16 mouse cellular contexts compared by ENCODE assay signal in genomic region chr11:97325224-97325623, GRCm38 (mm10). TPM values are rescaled to one million over a fixed set of nuclear protein-coding genes. Genes with fewer than 3 reads are reported as not detected.
A peak's percentile ranks its signal among the peaks of the same experiment; 100 is the strongest.
DNase-seq lines count a peak whose midpoint lies in the region; ATAC-seq and TF ChIP-seq lines count a peak whose summit lies in the region.
"Had no signal": no experiment of that assay in that cellular context is flagged by ENCODE, and none has a peak within 500 bp of the region (broad histone marks: within the 10 kb centered on the region; RNA-seq: fewer than 3 reads in every experiment).

No protein-coding gene starts in this region.

- H3K4me2 ChIP-seq in liver, embryonic 14.5 days (ENCODE audit: low read depth): no peak overlapping the region
- H3K4me2 ChIP-seq in liver, embryonic 12.5 days: no peak overlapping the region
- H3K4me2 ChIP-seq: forebrain, embryonic 15.5 days; heart, embryonic 11.5 days; limb, embryonic 12.5 days; midbrain, embryonic 13.5 days; stomach, embryonic 15.5 days had no signal

- 40% methylated on average over 1 of the region's 1 CpGs for WGBS in liver, embryonic 14.5 days (ENCODE audit: insufficient replicate concordance)
- 64% methylated on average over 1 of the region's 1 CpGs for WGBS in liver, embryonic 12.5 days (ENCODE audit: insufficient replicate concordance)

- no peaks in the 10 kb centered on the region for H3K9me3 ChIP-seq in liver, embryonic 14.5 days (ENCODE audit: control insufficient read depth, low read length)
- no peaks in the 10 kb centered on the region for H3K9me3 ChIP-seq in liver, embryonic 12.5 days (replicated peaks)
- H3K9me3 ChIP-seq: forebrain, embryonic 15.5 days; limb, embryonic 12.5 days; midbrain, embryonic 13.5 days; stomach, embryonic 15.5 days had no signal

- DNase-seq in gastrocnemius, adult 2 months: no peak
- DNase-seq in gastrocnemius, postnatal 4 days (ENCODE audit: low spot score in 2 of 2): no peak
- DNase-seq in liver, embryonic 14.5 days (ENCODE audit: low read depth in 3 of 3, low spot score in 3 of 3): no peak
- peak; percentile 45 for DNase-seq in 416B (ENCODE audit: low read depth)
- DNase-seq in R1 (ENCODE audit: low read depth, low spot score): peak; percentile 73
- DNase-seq in ovary, adult 18-20 months (ENCODE audit: low spot score): no peak
- DNase-seq: adrenal gland, postnatal 14 days; heart, postnatal 4 days; kidney, postnatal 14 days had no signal

- H3K4me3 ChIP-seq in gastrocnemius, adult 2 months: no peak overlapping the region
- no peak overlapping the region for H3K4me3 ChIP-seq in liver, embryonic 14.5 days (ENCODE audit: insufficient read depth in 1 of 2, low read depth in 2 of 2, low read length in 2 of 2)
- H3K4me3 ChIP-seq in liver, embryonic 12.5 days: no peak overlapping the region
- H3K4me3 ChIP-seq: forebrain, embryonic 15.5 days; limb, embryonic 12.5 days; midbrain, embryonic 13.5 days; stomach, embryonic 15.5 days had no signal

- H3K9ac ChIP-seq in liver, embryonic 14.5 days (replicated peaks): no peak overlapping the region
- no peak overlapping the region for H3K9ac ChIP-seq in liver, embryonic 12.5 days
- H3K9ac ChIP-seq: forebrain, embryonic 15.5 days; limb, embryonic 12.5 days; midbrain, embryonic 13.5 days; stomach, embryonic 15.5 days had no signal

- no peaks in the 10 kb centered on the region for H3K27me3 ChIP-seq in liver, embryonic 14.5 days (ENCODE audit: control insufficient read depth, insufficient read depth, low read length)
- no peaks in the 10 kb centered on the region for H3K27me3 ChIP-seq in liver, embryonic 12.5 days (replicated peaks)
- H3K27me3 ChIP-seq: forebrain, embryonic 15.5 days; limb, embryonic 12.5 days; midbrain, embryonic 13.5 days; stomach, embryonic 15.5 days had no signal

- intact Hi-C loops in gastrocnemius, adult 2 months (cut with DNase I): no loop called here

- no peak overlapping the region for H3K27ac ChIP-seq in gastrocnemius, adult 2 months
- H3K27ac ChIP-seq in liver, embryonic 14.5 days: no peak overlapping the region
- no peak overlapping the region for H3K27ac ChIP-seq in liver, embryonic 12.5 days
- H3K27ac ChIP-seq: forebrain, embryonic 15.5 days; limb, embryonic 12.5 days; midbrain, embryonic 13.5 days; stomach, embryonic 15.5 days had no signal

- TF ChIP-seq CTCF in gastrocnemius, adult 2 months (IDR thresholded peaks at IDR 0.05): peak; percentile 45
- TF ChIP-seq CTCF in liver, embryonic 14.5 days (IDR thresholded peaks at IDR 0.05; ENCODE audit: low read depth): peak; percentile 63

- H3K4me1 ChIP-seq in liver, embryonic 14.5 days (replicated peaks; ENCODE audit: control insufficient read depth in 2 of 2, insufficient read depth in 2 of 2, low read length in 1 of 2): no peaks in the 10 kb centered on the region
- H3K4me1 ChIP-seq in liver, embryonic 12.5 days: no peaks in the 10 kb centered on the region
- H3K4me1 ChIP-seq: forebrain, embryonic 15.5 days; limb, embryonic 12.5 days; midbrain, embryonic 13.5 days; stomach, embryonic 15.5 days had no signal

- TF ChIP-seq EP300 in liver, embryonic 14.5 days (IDR thresholded peaks at IDR 0.05; ENCODE audit: low read depth): no peak

- peaks cover 15% of the 10 kb centered on the region for H3K36me3 ChIP-seq in liver, embryonic 14.5 days (replicated peaks; ENCODE audit: control insufficient read depth, insufficient read depth, low read depth)
- H3K36me3 ChIP-seq in liver, embryonic 12.5 days: peaks cover 84% of the 10 kb centered on the region

- ATAC-seq in liver, embryonic 14.5 days (ENCODE audit: insufficient read depth): no peak
- no peak for ATAC-seq in liver, embryonic 12.5 days
- no peak for ATAC-seq in megakaryocyte-erythroid progenitor cell, adult 5-6 weeks (replicated peaks; ENCODE audit: low FRiP score, low TSS enrichment, poor library complexity, severe bottlenecking)
- ATAC-seq: forebrain, embryonic 15.5 days; midbrain, embryonic 13.5 days had no signal

RNA-seq across cellular contexts. Expression of gene Mrpl45, which starts 9.7 kb away (rescaled TPM):
- total RNA-seq in gastrocnemius, adult 2 months (2021): 10 to 100 TPM; 34.1 to 50.7 TPM
- total RNA-seq in gastrocnemius, postnatal 4 days (2021): 10 to 100 TPM; 25.9 to 31.0 TPM
- polyA plus RNA-seq in liver, embryonic 14.5 days (2012; rRNA removed): 7.7 and 13.1 TPM in 2 replicates
- polyA plus RNA-seq in liver, embryonic 14.5 days (2014; fragmentation: Nextera tagmentation; extraction: Ambion mirVana): 22.8 and 26.4 TPM in 2 replicates
- 38.9 and 44.0 TPM in 2 replicates for polyA plus RNA-seq in liver, embryonic 12.5 days (2016; fragmentation: Nextera tagmentation; extraction: Ambion mirVana)
- total RNA-seq in megakaryocyte-erythroid progenitor cell, adult 5-6 weeks (2014; fragmentation: Nextera tagmentation): 38.2 and 48.4 TPM in 2 replicates
- 23.2 and 34.7 TPM in 2 replicates for total RNA-seq in megakaryocyte-erythroid progenitor cell, adult 5-6 weeks (2017)

RNA-seq across cellular contexts. Expression of gene Gpr179, which starts 26.7 kb away (rescaled TPM):
- total RNA-seq in gastrocnemius, adult 2 months (2021): under 1 TPM in 1 of 2 experiments, not detected in 1; 0.03 TPM
- total RNA-seq in gastrocnemius, postnatal 4 days (2021): under 1 TPM; 0.22 to 0.29 TPM
- 0.01 TPM in 1 of 2 replicates, not detected in the other for polyA plus RNA-seq in liver, embryonic 14.5 days (2012; rRNA removed)
- polyA plus RNA-seq in liver, embryonic 14.5 days (2014; fragmentation: Nextera tagmentation; extraction: Ambion mirVana): not detected in 2 replicates
- 0.02 TPM in 1 of 2 replicates, not detected in the other for polyA plus RNA-seq in liver, embryonic 12.5 days (2016; fragmentation: Nextera tagmentation; extraction: Ambion mirVana)
- 0.05 TPM in 1 of 2 replicates, not detected in the other for total RNA-seq in megakaryocyte-erythroid progenitor cell, adult 5-6 weeks (2014; fragmentation: Nextera tagmentation)
- total RNA-seq in megakaryocyte-erythroid progenitor cell, adult 5-6 weeks (2017): not detected in 2 replicates

RNA-seq across cellular contexts. Expression of gene Socs7, which starts 37.1 kb away (rescaled TPM):
- total RNA-seq in gastrocnemius, adult 2 months (2021): 10 to 100 TPM; 43.2 to 48.6 TPM
- 10 to 100 TPM; 33.4 to 34.5 TPM for total RNA-seq in gastrocnemius, postnatal 4 days (2021)
- 2.1 and 2.4 TPM in 2 replicates for polyA plus RNA-seq in liver, embryonic 14.5 days (2012; rRNA removed)
- 0.38 and 0.53 TPM in 2 replicates for polyA plus RNA-seq in liver, embryonic 14.5 days (2014; fragmentation: Nextera tagmentation; extraction: Ambion mirVana)
- polyA plus RNA-seq in liver, embryonic 12.5 days (2016; fragmentation: Nextera tagmentation; extraction: Ambion mirVana): 1.9 and 2.1 TPM in 2 replicates
- 6.0 and 15.8 TPM in 2 replicates for total RNA-seq in megakaryocyte-erythroid progenitor cell, adult 5-6 weeks (2014; fragmentation: Nextera tagmentation)
- 9.0 and 11.8 TPM in 2 replicates for total RNA-seq in megakaryocyte-erythroid progenitor cell, adult 5-6 weeks (2017)

RNA-seq across cellular contexts. Expression of gene Npepps, which starts 44.8 kb away (rescaled TPM):
- 10 to 100 TPM; 57.6 to 77.2 TPM for total RNA-seq in gastrocnemius, adult 2 months (2021)
- total RNA-seq in gastrocnemius, postnatal 4 days (2021): 10 to 100 TPM; 75.8 to 80.0 TPM
- polyA plus RNA-seq in liver, embryonic 14.5 days (2012; rRNA removed): 4.3 and 8.5 TPM in 2 replicates
- polyA plus RNA-seq in liver, embryonic 14.5 days (2014; fragmentation: Nextera tagmentation; extraction: Ambion mirVana): 14.4 and 15.1 TPM in 2 replicates
- 27.1 and 31.3 TPM in 2 replicates for polyA plus RNA-seq in liver, embryonic 12.5 days (2016; fragmentation: Nextera tagmentation; extraction: Ambion mirVana)
- total RNA-seq in megakaryocyte-erythroid progenitor cell, adult 5-6 weeks (2014; fragmentation: Nextera tagmentation): 32.5 and 34.5 TPM in 2 replicates
- 19.8 and 25.0 TPM in 2 replicates for total RNA-seq in megakaryocyte-erythroid progenitor cell, adult 5-6 weeks (2017)

Comparison
In these comparisons a context has a peak if more than half of its experiments do, and no peak if none do; other contexts are left out.
1. DNase-seq: peak in 416B (single experiment) and R1 (single experiment); none in gastrocnemius, adult 2 months (single experiment), gastrocnemius, postnatal 4 days (0 of 2), liver, embryonic 14.5 days (0 of 3) and ovary, adult 18-20 months (single experiment).